Mouse (Mus musculus) midbrain, embryonic 13.5 days (tissue): ENCODE results near the gene Atp5s. TPM values are rescaled to one million over a fixed set of nuclear protein-coding genes. Genes with fewer than 3 reads are reported as not detected.
A peak's percentile ranks its signal among the peaks of the same experiment; 100 is the strongest.

Experiments used
- ATAC-seq: fragments of 200-750 bp; cut with Nextera tagmentation; 2 replicates; pipeline ENCODE4 v1.8.0; 2017; ENCODE audit warnings: mild to moderate bottlenecking, moderate TSS enrichment, moderate library complexity
- H3K27ac ChIP-seq: fragments of 300-500 bp; sonication (generic); 2 replicates; pipeline ENCODE4 v1.5.1; 2015; ENCODE audit warnings: inconsistent platforms, mild to moderate bottlenecking, moderate library complexity
- H3K27me3 ChIP-seq: fragments of 300-500 bp; sonication (generic); 2 replicates; pipeline ENCODE4 v1.6.1; 2015; ENCODE audit warnings: mild to moderate bottlenecking, inconsistent platforms
- H3K36me3 ChIP-seq: fragments of 300-500 bp; sonication (generic); 2 replicates; pipeline ENCODE4 v1.6.1; 2015; ENCODE audit warnings: mild to moderate bottlenecking, inconsistent platforms
- H3K4me1 ChIP-seq: fragments of 300-500 bp; sonication (generic); replicated peaks from 2 replicates; pipeline ENCODE4 v1.6.1; 2015; ENCODE audit warnings: inconsistent platforms
- H3K4me2 ChIP-seq: fragments of 300-500 bp; sonication (generic); replicated peaks from 2 replicates; pipeline ENCODE4 v1.6.1; 2015; ENCODE audit warnings: moderate library complexity, mild to moderate bottlenecking, inconsistent platforms
- H3K4me3 ChIP-seq: fragments of 300-500 bp; sonication (generic); replicated peaks from 2 replicates; pipeline ENCODE4 v1.5.1; 2015; ENCODE audit warnings: mild to moderate bottlenecking, inconsistent platforms
- H3K9ac ChIP-seq: fragments of 300-500 bp; sonication (generic); replicated peaks from 2 replicates; pipeline ENCODE4 v1.6.1; 2015; ENCODE audit warnings: mild to moderate bottlenecking, inconsistent platforms
- H3K9me3 ChIP-seq: fragments of 300-500 bp; sonication (generic); 2 replicates; pipeline ENCODE4 v1.6.1; 2016; ENCODE audit warnings: mild to moderate bottlenecking, inconsistent platforms
- WGBS: fragments of 180-500 bp; shearing (Covaris S2); methylation state at CpG from one replicate; pipeline ENCODE4 v1.1.7; 2015; 5-methylcytosine and 5-hydroxymethylcytosine counted together
- polyA plus RNA-seq: library from polyadenylated mRNA; unstranded; fragments of >200 nt; fragmentation: Nextera tagmentation; extraction: Ambion mirVana; gene quantifications from 2 replicates; pipeline ENCODE4 v1.2.1, GENCODE M21; 2015

Gene Atp5s
- polyA plus RNA-seq, result 24.9 and 25.2 TPM in 2 replicates

- H3K36me3 ChIP-seq, result peaks cover 6% of the 10 kb centered on the region
- peaks cover 4% of the 10 kb centered on the region; the same call in 1 of the 2 replicates for H3K9me3 ChIP-seq
- under 1% methylated on average over 60 of the region's 60 CpGs for WGBS
- H3K27me3 ChIP-seq, result no peaks in the 10 kb centered on the region
- H3K27ac ChIP-seq, result peak within 1 kb of the TSS; percentile 81
- H3K4me1 ChIP-seq, result peaks cover 17% of the 10 kb centered on the region
- H3K9ac ChIP-seq, result peak within 1 kb of the TSS; percentile 78
- peak; percentile 98 for ATAC-seq
- H3K4me2 ChIP-seq, result peak within 1 kb of the TSS; percentile 93
- peak within 1 kb of the TSS; percentile 73 for H3K4me3 ChIP-seq
Measured at GRCm38 (mm10) chr12:69724711-69725460, at the start of gene Atp5s, which contains the start of gene L2hgdh. TSS of gene Atp5s (plus strand) at chr12:69724950. TSS of gene L2hgdh (minus strand) at chr12:69724873.

- Histone ChIP-seq H3K9me3 (no peaks in the 10 kb centered on the region), H3K4me2 (no peak overlapping the region), H3K4me1 (peaks cover 18% of the 10 kb centered on the region), H3K27ac (no peak overlapping the region), H3K27me3 (no peaks in the 10 kb centered on the region), H3K4me3 (no peak overlapping the region), H3K36me3 (no peaks in the 10 kb centered on the region), H3K9ac (no peak overlapping the region)
- WGBS, result 97% methylated on average over 4 of the region's 4 CpGs
- no peak for ATAC-seq
Measured at GRCm38 (mm10) chr12:69676157-69676556, 48.6 kb upstream of the Atp5s start.

- Histone ChIP-seq H3K4me2 (peak overlapping the region; percentile 72), H3K27ac (peak overlapping the region; percentile 98), H3K4me1 (peaks cover 10% of the 10 kb centered on the region), H3K36me3 (no peaks in the 10 kb centered on the region), H3K27me3 (no peaks in the 10 kb centered on the region), H3K4me3 (peak overlapping the region; percentile 94), H3K9ac (peak overlapping the region; percentile 95), H3K9me3 (no peaks in the 10 kb centered on the region)
- WGBS, result 1% methylated on average over 50 of the region's 56 CpGs
- peak; percentile 65 for ATAC-seq
Measured at GRCm38 (mm10) chr12:69680635-69681565, 43.9 kb upstream of the Atp5s start.

- no peaks in the 10 kb centered on the region for H3K27me3 ChIP-seq
- peaks cover 10% of the 10 kb centered on the region for H3K4me1 ChIP-seq
- H3K9me3 ChIP-seq, result no peaks in the 10 kb centered on the region
- ATAC-seq, result peak; percentile 89
- peak within 1 kb of the TSS; percentile 95 for H3K9ac ChIP-seq
- H3K27ac ChIP-seq, result peak within 1 kb of the TSS; percentile 98
- no peaks in the 10 kb centered on the region for H3K36me3 ChIP-seq
- WGBS, result 0% methylated on average over 12 of the region's 85 CpGs
- peak within 1 kb of the TSS; percentile 72 for H3K4me2 ChIP-seq
- H3K4me3 ChIP-seq, result peak within 1 kb of the TSS; percentile 94
Measured at GRCm38 (mm10) chr12:69681566-69682061, 43.1 kb upstream of the Atp5s start, which contains the start of gene Sos2. TSS of gene Sos2 (minus strand) at chr12:69681852.

GRCm38 (mm10) chr12:69682065-69682787 lies 42.5 kb upstream of the Atp5s start:
- Histone ChIP-seq H3K27me3 (no peaks in the 10 kb centered on the region), H3K9ac (peak overlapping the region; percentile 95), H3K9me3 (no peaks in the 10 kb centered on the region), H3K36me3 (no peaks in the 10 kb centered on the region), H3K4me3 (peak overlapping the region; percentile 94), H3K27ac (peak overlapping the region; percentile 98), H3K4me2 (peak overlapping the region; percentile 72), H3K4me1 (peaks cover 10% of the 10 kb centered on the region)
- peak; percentile 94 for ATAC-seq
- WGBS, result 2% methylated on average over 31 of the region's 54 CpGs

GRCm38 (mm10) chr12:69682788-69683419 lies 41.8 kb upstream of the Atp5s start:
- no peaks in the 10 kb centered on the region for H3K27me3 ChIP-seq
- no peak overlapping the region for H3K9ac ChIP-seq
- no peak for ATAC-seq
- no peak overlapping the region for H3K27ac ChIP-seq
- peaks cover 10% of the 10 kb centered on the region for H3K4me1 ChIP-seq
- peak overlapping the region; percentile 72 for H3K4me2 ChIP-seq
- 51% methylated on average over 14 of the region's 14 CpGs for WGBS
- peak overlapping the region; percentile 94 for H3K4me3 ChIP-seq
- no peaks in the 10 kb centered on the region for H3K36me3 ChIP-seq
- no peaks in the 10 kb centered on the region for H3K9me3 ChIP-seq

GRCm38 (mm10) chr12:69683537-69683936 lies 41.2 kb upstream of the Atp5s start:
- ATAC-seq, result no peak
- Histone ChIP-seq H3K9me3 (no peaks in the 10 kb centered on the region), H3K27ac (no peak overlapping the region), H3K27me3 (no peaks in the 10 kb centered on the region), H3K36me3 (no peaks in the 10 kb centered on the region), H3K4me2 (no peak overlapping the region), H3K4me1 (peaks cover 10% of the 10 kb centered on the region), H3K9ac (no peak overlapping the region), H3K4me3 (no peak overlapping the region)
- WGBS, result 52% methylated on average over 10 of the region's 10 CpGs

- ATAC-seq, result no peak
- Histone ChIP-seq H3K36me3 (0 out of 2 replicates have a peak, but pooled peaks cover 5% of the 10 kb centered on the region), H3K9me3 (no peaks in the 10 kb centered on the region), H3K27ac (no peak overlapping the region), H3K4me1 (no peaks in the 10 kb centered on the region), H3K27me3 (no peaks in the 10 kb centered on the region), H3K9ac (no peak overlapping the region), H3K4me2 (no peak overlapping the region), H3K4me3 (no peak overlapping the region)
- WGBS, result 77% methylated on average over 2 of the region's 2 CpGs
Measured at GRCm38 (mm10) chr12:69688368-69688767, 36.4 kb upstream of the Atp5s start.

- Histone ChIP-seq H3K4me3 (no peak overlapping the region), H3K4me2 (no peak overlapping the region), H3K36me3 (0 out of 2 replicates have a peak, but pooled peaks cover 5% of the 10 kb centered on the region), H3K9ac (no peak overlapping the region), H3K27ac (no peak overlapping the region), H3K4me1 (no peaks in the 10 kb centered on the region), H3K27me3 (no peaks in the 10 kb centered on the region), H3K9me3 (no peaks in the 10 kb centered on the region)
- ATAC-seq, result no peak
Measured at GRCm38 (mm10) chr12:69689094-69689493, 35.7 kb upstream of the Atp5s start.

GRCm38 (mm10) chr12:69690714-69691113 lies 34.0 kb upstream of the Atp5s start:
- Histone ChIP-seq H3K27me3 (no peaks in the 10 kb centered on the region), H3K4me1 (no peaks in the 10 kb centered on the region), H3K27ac (no peak overlapping the region), H3K9me3 (no peaks in the 10 kb centered on the region), H3K36me3 (0 out of 2 replicates have a peak, but pooled peaks cover 5% of the 10 kb centered on the region), H3K4me2 (no peak overlapping the region), H3K4me3 (no peak overlapping the region), H3K9ac (no peak overlapping the region)
- WGBS, result 94% methylated on average over 4 of the region's 4 CpGs
- ATAC-seq, result no peak

- WGBS, result 81% methylated on average over 17 of the region's 17 CpGs
- Histone ChIP-seq H3K4me1 (no peaks in the 10 kb centered on the region), H3K9me3 (no peaks in the 10 kb centered on the region), H3K36me3 (0 out of 2 replicates have a peak, but pooled peaks cover 5% of the 10 kb centered on the region), H3K27ac (no peak overlapping the region), H3K9ac (no peak overlapping the region), H3K27me3 (no peaks in the 10 kb centered on the region), H3K4me3 (no peak overlapping the region), H3K4me2 (no peak overlapping the region)
- ATAC-seq, result no peak
Measured at GRCm38 (mm10) chr12:69693471-69693870, 31.3 kb upstream of the Atp5s start.
